Mouse (Mus musculus): Measurements from ENCODE around the gene Rbm4. TPM values are rescaled to one million over a fixed set of nuclear protein-coding genes. Genes with fewer than 3 reads are reported as not detected.

Rbm4 gene
- total RNA-seq (2023), result 61.9 to 70.4 TPM (median 67.2 TPM) in 4 replicates

GRCm38 (mm10) chr19:4793831-4794422 is at the start of gene Rbm4:
TSS of gene Rbm4 (minus strand) at chr19:4793901.

GRCm38 (mm10) chr19:4839149-4839548 is 45.4 kb upstream of the Rbm4 start, which contains the start of the genes Ccs and Ccdc87:
TSS of gene Ccs (minus strand) at chr19:4839332.
TSS of gene Ccdc87 (plus strand) at chr19:4839366.

GRCm38 (mm10) chr19:4811063-4811908 is 17.6 kb upstream of the Rbm4 start, which contains the start of the genes Gm21992 and Rbm14:
TSS of gene Gm21992 (minus strand) at chr19:4811612.
TSS of gene Rbm14 (minus strand) at chr19:4811634.

GRCm38 (mm10) chr19:4756193-4756911 is 37.3 kb downstream of the Rbm4 start, which contains the start of gene Rbm4b:
TSS of gene Rbm4b (plus strand) at chr19:4756497.

Other genes with a start within 250 kb of the Rbm4 start
- 0.30 to 0.46 TPM (median 0.32 TPM) in 4 replicates for gene Lrfn4, start 178.2 kb downstream of the Rbm4 start, total RNA-seq (2023)
- 47.0 to 56.9 TPM (median 51.6 TPM) in 4 replicates for gene Rce1, start 168.3 kb downstream of the Rbm4 start, total RNA-seq (2023)
- gene Gm960, start 95.2 kb downstream of the Rbm4 start, total RNA-seq (2023), result not detected in 4 replicates
- not detected in 4 replicates for gene Sptbn2, start 82.7 kb downstream of the Rbm4 start, total RNA-seq (2023)
- gene Rbm4b, start 37.4 kb downstream of the Rbm4 start, total RNA-seq (2023), result 22.6 to 30.4 TPM (median 26.7 TPM) in 4 replicates
- 31.5 to 41.0 TPM (median 35.7 TPM) in 4 replicates for gene Gm21992, start 17.7 kb upstream of the Rbm4 start, total RNA-seq (2023)
- 62.0 to 86.9 TPM (median 81.9 TPM) in 4 replicates for gene Rbm14, start 17.7 kb upstream of the Rbm4 start, total RNA-seq (2023)
- gene Ccs, start 45.4 kb upstream of the Rbm4 start, total RNA-seq (2023), result 17.3 to 22.6 TPM (median 21.8 TPM) in 4 replicates
- not detected in 4 replicates for gene Ccdc87, start 45.5 kb upstream of the Rbm4 start, total RNA-seq (2023)
- 0.88 to 1.8 TPM (median 1.5 TPM) in 4 replicates for gene Ctsf, start 61.2 kb upstream of the Rbm4 start, total RNA-seq (2023)
- gene Actn3, start 84.0 kb upstream of the Rbm4 start, total RNA-seq (2023), result not detected in 4 replicates
- gene Zdhhc24, start 84.8 kb upstream of the Rbm4 start, total RNA-seq (2023), result 7.5 to 11.4 TPM (median 9.0 TPM) in 4 replicates
- 2.5 to 3.7 TPM (median 2.6 TPM) in 4 replicates for gene Bbs1, start 112.7 kb upstream of the Rbm4 start, total RNA-seq (2023)
- 65.2 to 87.2 TPM (median 74.8 TPM) in 4 replicates for gene Dpp3, start 134.4 kb upstream of the Rbm4 start, total RNA-seq (2023)
- gene Peli3, start 149.2 kb upstream of the Rbm4 start, total RNA-seq (2023), result 1.5 to 2.5 TPM (median 2.0 TPM) in 4 replicates
- 24.7 to 38.8 TPM (median 33.6 TPM) in 4 replicates for gene Mrpl11, start 168.2 kb upstream of the Rbm4 start, total RNA-seq (2023)
- gene Npas4, start 196.4 kb upstream of the Rbm4 start, total RNA-seq (2023), result not detected in 4 replicates
- gene Slc29a2, start 230.0 kb upstream of the Rbm4 start, total RNA-seq (2023), result 2.2 to 7.1 TPM (median 4.2 TPM) in 4 replicates
- gene B4gat1, start 244.9 kb upstream of the Rbm4 start, total RNA-seq (2023), result 2.3 to 4.9 TPM (median 3.2 TPM) in 4 replicates
- 0.37 to 2.7 TPM (median 1.3 TPM) in 4 replicates for gene AC124502.3, start 245.0 kb upstream of the Rbm4 start, total RNA-seq (2023)
- gene Brms1, start 247.5 kb upstream of the Rbm4 start, total RNA-seq (2023), result 59.2 to 73.9 TPM (median 68.5 TPM) in 4 replicates